Mouse (Mus musculus): ENCODE measurements around the gene Lamtor3.

- no peak for TF ChIP-seq MAFK (IDR thresholded peaks at IDR 0.05; ENCODE audit: insufficient read depth, low read depth, low read length)
- TF ChIP-seq HCFC1 (IDR thresholded peaks at IDR 0.05; ENCODE audit: borderline replicate concordance, insufficient read depth, low read length): no peak
- TF ChIP-seq ZNF384 (IDR thresholded peaks at IDR 0.05; ENCODE audit: low read depth, low read length): no peak
- no peak for TF ChIP-seq CHD2 (IDR thresholded peaks at IDR 0.05; ENCODE audit: low read depth, low read length)
- no peak for TF ChIP-seq ZC3H11A (IDR thresholded peaks at IDR 0.05; ENCODE audit: borderline replicate concordance, low read depth, low read length)
These were observed 34.9 kb downstream of the Lamtor3 start for GRCm38 (mm10) chr3:137952914-137953880.

All from ES-E14 (cell line).